Mouse (Mus musculus): ENCODE data around the gene Foxc2.

The Foxc2 gene

GRCm38 (mm10) chr8:121152394-121152793, 36.4 kb downstream of the Foxc2 start:
- DNase-seq: peak; percentile 53

- DNase-seq: no peak
These were observed 41.1 kb downstream of the Foxc2 start for GRCm38 (mm10) chr8:121156990-121157491.

- DNase-seq: no peak
These were observed 42.8 kb downstream of the Foxc2 start for GRCm38 (mm10) chr8:121158812-121159211.

GRCm38 (mm10) chr8:121161437-121161836, 45.5 kb downstream of the Foxc2 start:
- no peak for DNase-seq

- no peak for DNase-seq
These were observed 46.4 kb downstream of the Foxc2 start for GRCm38 (mm10) chr8:121162413-121162812.

GRCm38 (mm10) chr8:121162906-121163695, 47.1 kb downstream of the Foxc2 start:
- DNase-seq: no peak

- DNase-seq: peak; percentile 66
These were observed 48.1 kb downstream of the Foxc2 start for GRCm38 (mm10) chr8:121164017-121164469.

- DNase-seq: no peak
These were observed 52.1 kb downstream of the Foxc2 start for GRCm38 (mm10) chr8:121168033-121168432.
